ENCODE assay signal across 12 mouse cellular contexts in genomic region chr4:136724731-136725130, GRCm38 (mm10).
DNase-seq lines count a peak whose midpoint lies in the region; ATAC-seq and TF ChIP-seq lines count a peak whose summit lies in the region.
"Had no signal": no experiment of that assay in that cellular context is flagged by ENCODE, and none has a peak within 500 bp of the region (broad histone marks: within the 10 kb centered on the region; RNA-seq: fewer than 3 reads in every experiment).

No protein-coding gene starts in this region.

- TF ChIP-seq CTCF in hindbrain, postnatal 0 days (IDR thresholded peaks at IDR 0.05; ENCODE audit: low read depth) = peak; percentile 8; the same call in 1 of the 2 replicates
- no peak for TF ChIP-seq CTCF in forebrain, postnatal 0 days (IDR thresholded peaks at IDR 0.05; ENCODE audit: low read depth)

- no peak overlapping the region for H3K27ac ChIP-seq in hindbrain, postnatal 0 days
- H3K27ac ChIP-seq in hindbrain, embryonic 13.5 days = no peak overlapping the region; the same call in 1 of the 2 replicates
- no peak overlapping the region for H3K27ac ChIP-seq in forebrain, postnatal 0 days (ENCODE audit: low read depth, low read length)
- H3K27ac ChIP-seq: heart, embryonic 10.5 days had no signal

- H3K9me3 ChIP-seq in hindbrain, postnatal 0 days (ENCODE audit: low read length) = no peaks in the 10 kb centered on the region
- H3K9me3 ChIP-seq in hindbrain, embryonic 13.5 days = no peaks in the 10 kb centered on the region
- no peaks in the 10 kb centered on the region for H3K9me3 ChIP-seq in forebrain, postnatal 0 days (ENCODE audit: low read length)
- H3K9me3 ChIP-seq: heart, embryonic 10.5 days had no signal

- H3K36me3 ChIP-seq in hindbrain, postnatal 0 days (ENCODE audit: insufficient read depth, low read length) = no peaks in the 10 kb centered on the region
- peaks cover 7% of the 10 kb centered on the region; the same call in 1 of the 2 replicates for H3K36me3 ChIP-seq in hindbrain, embryonic 13.5 days
- no peaks in the 10 kb centered on the region for H3K36me3 ChIP-seq in forebrain, postnatal 0 days (ENCODE audit: insufficient read depth)
- H3K36me3 ChIP-seq: heart, embryonic 10.5 days had no signal

- no peak overlapping the region for H3K4me2 ChIP-seq in hindbrain, postnatal 0 days (ENCODE audit: low read depth, low read length)
- no peak overlapping the region for H3K4me2 ChIP-seq in hindbrain, embryonic 13.5 days
- no peak overlapping the region for H3K4me2 ChIP-seq in forebrain, postnatal 0 days (ENCODE audit: low read depth)

- DNase-seq in hindbrain, postnatal 0 days (ENCODE audit: low spot score) = no peak
- peak; percentile 59 for DNase-seq in R1 (ENCODE audit: low read depth, low spot score)
- DNase-seq in kidney, adult 8-10 months = peak; percentile 70 to 82
- peak; percentile 83 for DNase-seq in mesoderm, embryonic 11.5 days (ENCODE audit: low read depth, low spot score)
- DNase-seq in forebrain, postnatal 0 days = no peak
- DNase-seq in ovary, postnatal 14 days (ENCODE audit: low spot score) = no peak
- DNase-seq: layer of hippocampus, adult 9-11 months; right cerebral cortex, adult 18-20 months had no signal

- no peaks in the 10 kb centered on the region for H3K27me3 ChIP-seq in hindbrain, postnatal 0 days (ENCODE audit: insufficient read depth, low read length)
- H3K27me3 ChIP-seq in hindbrain, embryonic 13.5 days = no peaks in the 10 kb centered on the region
- no peaks in the 10 kb centered on the region for H3K27me3 ChIP-seq in forebrain, postnatal 0 days (ENCODE audit: insufficient read depth, low read length)

- 67% methylated on average over 17 of the region's 17 CpGs for WGBS in hindbrain, postnatal 0 days
- 61% methylated on average over 17 of the region's 17 CpGs for WGBS in hindbrain, embryonic 13.5 days
- WGBS in forebrain, postnatal 0 days = 86% methylated on average over 17 of the region's 17 CpGs

- no peak for ATAC-seq in hindbrain, postnatal 0 days
- ATAC-seq in hindbrain, embryonic 13.5 days (ENCODE audit: low FRiP score) = no peak
- ATAC-seq in forebrain, postnatal 0 days = no peak
- ATAC-seq in CD4-positive, CD25-positive, alpha-beta regulatory T cell, adult 4 months = no peak

- H3K9ac ChIP-seq in hindbrain, postnatal 0 days (replicated peaks; ENCODE audit: low read length) = no peak overlapping the region
- H3K9ac ChIP-seq in hindbrain, embryonic 13.5 days = no peak overlapping the region
- H3K9ac ChIP-seq in forebrain, postnatal 0 days = no peak overlapping the region

- no peak overlapping the region for H3K4me3 ChIP-seq in hindbrain, postnatal 0 days (ENCODE audit: low read length)
- no peak overlapping the region for H3K4me3 ChIP-seq in hindbrain, embryonic 13.5 days
- no peak overlapping the region for H3K4me3 ChIP-seq in forebrain, postnatal 0 days (ENCODE audit: low read depth, low read length)
- H3K4me3 ChIP-seq: heart, embryonic 10.5 days; megakaryocyte, embryonic 14.5 days had no signal

- peaks cover 7% of the 10 kb centered on the region; the same call in 1 of the 2 replicates for H3K4me1 ChIP-seq in hindbrain, postnatal 0 days (ENCODE audit: insufficient read depth, low read length)
- H3K4me1 ChIP-seq in hindbrain, embryonic 13.5 days (replicated peaks) = peaks cover 42% of the 10 kb centered on the region
- H3K4me1 ChIP-seq in forebrain, postnatal 0 days (ENCODE audit: insufficient read depth) = no peaks in the 10 kb centered on the region

Comparison
In these comparisons a context has a peak if more than half of its experiments do, and no peak if none do; other contexts are left out.
1. DNase-seq: peak in R1 (single experiment), kidney, adult 8-10 months (2 of 2) and mesoderm, embryonic 11.5 days (single experiment); none in hindbrain, postnatal 0 days (single experiment), forebrain, postnatal 0 days (single experiment) and ovary, postnatal 14 days (single experiment).